Mouse (Mus musculus) intestine, embryonic 15.5 days (tissue): ENCODE measurements around the gene 1700016K19Rik. TPM values are rescaled to one million over a fixed set of nuclear protein-coding genes. Genes with fewer than 3 reads are reported as not detected.

Experiments
- ATAC-seq: fragments of 200-750 bp; cut with Nextera tagmentation; 2 replicates; pipeline ENCODE4 v1.8.0; 2017; ENCODE audit warnings: moderate TSS enrichment, moderate library complexity
- H3K27ac ChIP-seq: fragments of 300-500 bp; sonication (generic); 2 replicates; pipeline ENCODE4 v1.5.1; 2015; ENCODE audit warnings: mild to moderate bottlenecking, inconsistent platforms
- H3K27me3 ChIP-seq: fragments of 300-500 bp; sonication (generic); replicated peaks from 2 replicates; pipeline ENCODE4 v1.6.1; 2015; ENCODE audit warnings: inconsistent platforms
- H3K36me3 ChIP-seq: fragments of 300-500 bp; sonication (generic); 2 replicates; pipeline ENCODE4 v1.6.1; 2015; ENCODE audit warnings: inconsistent platforms
- H3K4me1 ChIP-seq: fragments of 300-500 bp; sonication (generic); replicated peaks from 2 replicates; pipeline ENCODE4 v1.6.1; 2015; ENCODE audit warnings: inconsistent platforms
- H3K4me2 ChIP-seq: fragments of 300-500 bp; sonication (generic); replicated peaks from 2 replicates; pipeline ENCODE4 v1.6.1; 2015; ENCODE audit warnings: mild to moderate bottlenecking, inconsistent platforms
- H3K4me3 ChIP-seq: fragments of 300-500 bp; sonication (generic); replicated peaks from 2 replicates; pipeline ENCODE4 v1.5.1; 2015; ENCODE audit warnings: inconsistent platforms
- H3K9ac ChIP-seq: fragments of 300-500 bp; sonication (generic); 2 replicates; pipeline ENCODE4 v1.6.1; 2015; ENCODE audit warnings: inconsistent platforms
- H3K9me3 ChIP-seq: fragments of 300-500 bp; sonication (generic); 2 replicates; pipeline ENCODE4 v1.6.1; 2016; ENCODE audit warnings: inconsistent platforms
- WGBS: fragments of 180-500 bp; shearing (Covaris S2); methylation state at CpG from one replicate; pipeline ENCODE4 v1.1.7; 2015; 5-methylcytosine and 5-hydroxymethylcytosine counted together
- polyA plus RNA-seq: library from polyadenylated mRNA; unstranded; fragments of >200 nt; fragmentation: Nextera tagmentation; extraction: Ambion mirVana; gene quantifications from 2 replicates; pipeline ENCODE4 v1.2.1, GENCODE M21; 2015

The 1700016K19Rik gene
- polyA plus RNA-seq, 1 experiment from 2014 or later, result 4.0 TPM

- H3K4me1 ChIP-seq, result peaks cover 11% of the 10 kb centered on the region
- no peak overlapping the region for H3K4me2 ChIP-seq
- peaks cover 14% of the 10 kb centered on the region for H3K36me3 ChIP-seq
- no peak overlapping the region for H3K27ac ChIP-seq
- no peaks in the 10 kb centered on the region for H3K9me3 ChIP-seq
- H3K4me3 ChIP-seq, result no peak overlapping the region
- no peak for ATAC-seq
- no peak overlapping the region for H3K9ac ChIP-seq
- 42% methylated on average over 9 of the region's 9 CpGs for WGBS
- no peaks in the 10 kb centered on the region for H3K27me3 ChIP-seq
Measured at GRCm38 (mm10) chr11:76020916-76021315, 21.2 kb downstream of the 1700016K19Rik start.

- Histone ChIP-seq H3K36me3 (peaks cover 12% of the 10 kb centered on the region), H3K27me3 (no peaks in the 10 kb centered on the region), H3K9ac (no peak overlapping the region), H3K9me3 (no peaks in the 10 kb centered on the region), H3K4me3 (no peak overlapping the region), H3K4me2 (peak overlapping the region; percentile 80), H3K27ac (no peak overlapping the region), H3K4me1 (peaks cover 21% of the 10 kb centered on the region)
- no peak for ATAC-seq
- 73% methylated on average over 7 of the region's 7 CpGs for WGBS
Measured at GRCm38 (mm10) chr11:76025080-76025583, 25.4 kb downstream of the 1700016K19Rik start.

- no peak for ATAC-seq
- Histone ChIP-seq H3K9me3 (no peaks in the 10 kb centered on the region), H3K4me3 (peak overlapping the region; percentile 59), H3K4me2 (peak overlapping the region; percentile 80), H3K27me3 (no peaks in the 10 kb centered on the region), H3K9ac (peak overlapping the region; percentile 82), H3K36me3 (peaks cover 12% of the 10 kb centered on the region), H3K4me1 (peaks cover 21% of the 10 kb centered on the region), H3K27ac (peak overlapping the region; percentile 70)
- 5% methylated on average over 14 of the region's 14 CpGs for WGBS
Measured at GRCm38 (mm10) chr11:76026527-76027138, 26.9 kb downstream of the 1700016K19Rik start.

GRCm38 (mm10) chr11:76027139-76028071 is 27.7 kb downstream of the 1700016K19Rik start, which contains the start of gene Rflnb:
Gene Rflnb, minus strand, starts transcription at chr11:76027782.
- Histone ChIP-seq H3K4me2 (peak within 1 kb of the TSS; percentile 80), H3K4me1 (peaks cover 21% of the 10 kb centered on the region), H3K4me3 (peak within 1 kb of the TSS; percentile 59), H3K9ac (peak within 1 kb of the TSS; percentile 82), H3K27ac (peak within 1 kb of the TSS; percentile 70), H3K27me3 (no peaks in the 10 kb centered on the region), H3K36me3 (peaks cover 6% of the 10 kb centered on the region; the same call in 1 of the 2 replicates), H3K9me3 (no peaks in the 10 kb centered on the region)
- WGBS, result under 1% methylated on average over 99 of the region's 112 CpGs
- peak; percentile 95 for ATAC-seq

GRCm38 (mm10) chr11:76028072-76028465 is 28.4 kb downstream of the 1700016K19Rik start:
- peak overlapping the region; percentile 82 for H3K9ac ChIP-seq
- H3K36me3 ChIP-seq, result peaks cover 6% of the 10 kb centered on the region; the same call in 1 of the 2 replicates
- H3K4me3 ChIP-seq, result peak overlapping the region; percentile 59
- 6% methylated on average over 11 of the region's 14 CpGs for WGBS
- H3K9me3 ChIP-seq, result no peaks in the 10 kb centered on the region
- peak; percentile 36 for ATAC-seq
- H3K27ac ChIP-seq, result peak overlapping the region; percentile 70
- no peaks in the 10 kb centered on the region for H3K27me3 ChIP-seq
- H3K4me1 ChIP-seq, result peaks cover 26% of the 10 kb centered on the region
- H3K4me2 ChIP-seq, result peak overlapping the region; percentile 80

- H3K4me2 ChIP-seq, result no peak overlapping the region
- WGBS, result 76% methylated on average over 6 of the region's 6 CpGs
- no peak overlapping the region for H3K27ac ChIP-seq
- peak; percentile 49; the same call in 1 of the 2 replicates for ATAC-seq
- no peak overlapping the region for H3K4me3 ChIP-seq
- H3K9ac ChIP-seq, result no peak overlapping the region
- no peaks in the 10 kb centered on the region for H3K36me3 ChIP-seq
- H3K4me1 ChIP-seq, result peaks cover 9% of the 10 kb centered on the region; the same call in 1 of the 2 replicates
- H3K27me3 ChIP-seq, result no peaks in the 10 kb centered on the region
- no peaks in the 10 kb centered on the region for H3K9me3 ChIP-seq
Measured at GRCm38 (mm10) chr11:76033359-76033758, 33.6 kb downstream of the 1700016K19Rik start.

- H3K36me3 ChIP-seq, result no peaks in the 10 kb centered on the region
- no peak overlapping the region for H3K9ac ChIP-seq
- no peaks in the 10 kb centered on the region for H3K27me3 ChIP-seq
- WGBS, result 87% methylated on average over 4 of the region's 4 CpGs
- H3K4me1 ChIP-seq, result peaks cover 9% of the 10 kb centered on the region; the same call in 1 of the 2 replicates
- H3K4me2 ChIP-seq, result no peak overlapping the region
- no peak overlapping the region for H3K27ac ChIP-seq
- no peak for ATAC-seq
- no peak overlapping the region for H3K4me3 ChIP-seq
- no peaks in the 10 kb centered on the region for H3K9me3 ChIP-seq
Measured at GRCm38 (mm10) chr11:76033836-76034235, 34.1 kb downstream of the 1700016K19Rik start.

GRCm38 (mm10) chr11:76035182-76035581 is 35.5 kb downstream of the 1700016K19Rik start:
- Histone ChIP-seq H3K9me3 (no peaks in the 10 kb centered on the region), H3K9ac (no peak overlapping the region), H3K36me3 (no peaks in the 10 kb centered on the region), H3K4me1 (peaks cover 9% of the 10 kb centered on the region; the same call in 1 of the 2 replicates), H3K4me3 (no peak overlapping the region), H3K27ac (no peak overlapping the region), H3K27me3 (no peaks in the 10 kb centered on the region), H3K4me2 (no peak overlapping the region)
- WGBS, result 85% methylated on average over 8 of the region's 8 CpGs
- no peak for ATAC-seq

GRCm38 (mm10) chr11:76037581-76038294 is 38.0 kb downstream of the 1700016K19Rik start:
- no peak for ATAC-seq
- Histone ChIP-seq H3K27me3 (no peaks in the 10 kb centered on the region), H3K9me3 (no peaks in the 10 kb centered on the region), H3K4me1 (peaks cover 7% of the 10 kb centered on the region; the same call in 1 of the 2 replicates), H3K4me2 (no peak overlapping the region), H3K27ac (no peak overlapping the region), H3K4me3 (no peak overlapping the region), H3K9ac (no peak overlapping the region), H3K36me3 (no peaks in the 10 kb centered on the region)
- WGBS, result 55% methylated on average over 6 of the region's 6 CpGs

- no peak for ATAC-seq
- H3K9ac ChIP-seq, result no peak overlapping the region
Measured at GRCm38 (mm10) chr11:76039271-76040053, 39.8 kb downstream of the 1700016K19Rik start.

GRCm38 (mm10) chr11:76040106-76040505 is 40.4 kb downstream of the 1700016K19Rik start:
- Histone ChIP-seq H3K9ac (no peak overlapping the region), H3K27me3 (no peaks in the 10 kb centered on the region), H3K36me3 (0 out of 2 replicates have a peak, but pooled peaks cover 2% of the 10 kb centered on the region), H3K27ac (no peak overlapping the region), H3K4me3 (no peak overlapping the region), H3K9me3 (no peaks in the 10 kb centered on the region), H3K4me2 (no peak overlapping the region), H3K4me1 (peaks cover 5% of the 10 kb centered on the region; the same call in 1 of the 2 replicates)
- no peak for ATAC-seq
- WGBS, result 86% methylated on average over 8 of the region's 8 CpGs

More at GRCm38 (mm10) chr11:76039271-76040053, 39.8 kb downstream of the 1700016K19Rik start:
- no peaks in the 10 kb centered on the region for H3K36me3 ChIP-seq
- H3K27ac ChIP-seq, result no peak overlapping the region
- WGBS, result 86% methylated on average over 3 of the region's 3 CpGs
- H3K9me3 ChIP-seq, result no peaks in the 10 kb centered on the region
- no peaks in the 10 kb centered on the region for H3K27me3 ChIP-seq
- no peak overlapping the region for H3K4me2 ChIP-seq
- H3K4me3 ChIP-seq, result no peak overlapping the region
- H3K4me1 ChIP-seq, result peaks cover 3% of the 10 kb centered on the region; the same call in 1 of the 2 replicates
